Mouse (Mus musculus) MEL (cell line): ENCODE data around the gene Eif2d. TPM values are rescaled to one million over a fixed set of nuclear protein-coding genes. Genes with fewer than 3 reads are reported as not detected.

Source experiments
- DNase-seq: peaks from one replicate; pipeline ENCODE4 v3.0.0; 2011; ENCODE audit warnings: low read depth, low spot score
- H3K27ac ChIP-seq: 2 replicates; pipeline ENCODE4 v1.5.1; 2012; ENCODE audit warnings: low read depth, mild to moderate bottlenecking, control low read depth, low read length, moderate library complexity; ENCODE audit not compliant: control insufficient read depth
- H3K27me3 ChIP-seq, 2 experiments: fragments of 150-350 bp in 1 of 2; sonication (generic) in 1 of 2; 2 replicates each; pipeline ENCODE4 v1.6.1; 2012; ENCODE audit warnings: low read length in 2 of 2, mild to moderate bottlenecking in 2 of 2, improper control_type of control experiment in 1 of 2, moderate library complexity in 1 of 2; ENCODE audit not compliant: insufficient read depth in 2 of 2, control insufficient read depth in 1 of 2
- H3K36me3 ChIP-seq, 2 experiments: 2 replicates each; pipeline ENCODE4 v1.6.1; 2012 to 2014; ENCODE audit warnings: low read length in 2 of 2, improper control_type of control experiment in 1 of 2, inconsistent platforms in 1 of 2, mild to moderate bottlenecking in 1 of 2; ENCODE audit not compliant: insufficient read depth in 2 of 2, control insufficient read depth in 1 of 2
- H3K4me1 ChIP-seq, 2 experiments: fragments of 150-350 bp in 1 of 2; sonication (generic) in 1 of 2; 2 replicates each; pipeline ENCODE4 v1.6.1; 2012; ENCODE audit warnings: low read length in 2 of 2, improper control_type of control experiment in 1 of 2, mild to moderate bottlenecking in 1 of 2; ENCODE audit not compliant: insufficient read depth in 2 of 2, control insufficient read depth in 1 of 2
- H3K4me3 ChIP-seq, 2 experiments: fragments of 150-350 bp in 1 of 2; sonication (generic) in 1 of 2; 2 replicates each; pipeline ENCODE4 v1.5.1; 2012; ENCODE audit warnings: low read depth in 2 of 2, low read length in 2 of 2, mild to moderate bottlenecking in 2 of 2, moderate library complexity in 2 of 2, control low read depth in 1 of 2, improper control_type of control experiment in 1 of 2; ENCODE audit not compliant: control insufficient read depth in 1 of 2, insufficient read depth in 1 of 2
- H3K79me2 ChIP-seq: 2 replicates; pipeline ENCODE4 v1.6.1; 2012; ENCODE audit warnings: mild to moderate bottlenecking, low read length, moderate library complexity; ENCODE audit not compliant: control insufficient read depth, poor library complexity, insufficient read depth
- H3K9ac ChIP-seq: 2 replicates; pipeline ENCODE4 v1.6.1; 2012; ENCODE audit warnings: low read depth, mild to moderate bottlenecking, control low read depth, low read length, moderate library complexity; ENCODE audit not compliant: control insufficient read depth, poor library complexity, severe bottlenecking
- H3K9me3 ChIP-seq: fragments of 150-350 bp; sonication (generic); replicated peaks from 2 replicates; pipeline ENCODE4 v1.6.1; 2012; ENCODE audit warnings: mild to moderate bottlenecking, low read length, improper control_type of control experiment, moderate library complexity; ENCODE audit not compliant: insufficient read depth
- BHLHE40 ChIP-seq: IDR thresholded peaks from 2 replicates; pipeline ENCODE4 v1.6.1; 2012; ENCODE audit warnings: low read depth, mild to moderate bottlenecking, inconsistent platforms, low read length, improper control_type of control experiment, borderline replicate concordance
- CHD1 ChIP-seq: IDR thresholded peaks from 2 replicates; pipeline ENCODE4 v1.6.1; 2012; ENCODE audit warnings: low read depth, mild to moderate bottlenecking, inconsistent platforms, low read length, improper control_type of control experiment
- CHD2 ChIP-seq: IDR thresholded peaks from 2 replicates; pipeline ENCODE4 v1.6.1; 2011; ENCODE audit warnings: low read length, improper control_type of control experiment
- ELF1 ChIP-seq: IDR thresholded peaks from 2 replicates; pipeline ENCODE4 v1.6.1; 2014; ENCODE audit warnings: low read depth, mild to moderate bottlenecking, inconsistent platforms, low read length, improper control_type of control experiment, moderate library complexity
- EP300 ChIP-seq, 2 experiments: IDR thresholded peaks; 2 replicates each; pipeline ENCODE4 v1.6.1; 2011; ENCODE audit warnings: improper control_type of control experiment in 2 of 2, low read length in 2 of 2, low read depth in 1 of 2, mild to moderate bottlenecking in 1 of 2
- ETS1 ChIP-seq: IDR thresholded peaks from 2 replicates; pipeline ENCODE4 v1.6.1; 2012; ENCODE audit warnings: low read depth, mild to moderate bottlenecking, inconsistent platforms, low read length, improper control_type of control experiment, moderate library complexity
- GABPA ChIP-seq: IDR thresholded peaks from 2 replicates; pipeline ENCODE4 v1.6.1; 2012; ENCODE audit warnings: low read depth, mild to moderate bottlenecking, inconsistent platforms, low read length, improper control_type of control experiment, moderate library complexity
- GATA1 ChIP-seq: IDR thresholded peaks from 2 replicates; pipeline ENCODE4 v1.6.1; 2011; ENCODE audit warnings: low read depth, low read length, improper control_type of control experiment
- HCFC1 ChIP-seq: IDR thresholded peaks from 2 replicates; pipeline ENCODE4 v1.6.1; 2012; ENCODE audit warnings: low read depth, mild to moderate bottlenecking, inconsistent platforms, low read length, improper control_type of control experiment, moderate library complexity
- JUND ChIP-seq: IDR thresholded peaks from 2 replicates; pipeline ENCODE4 v1.6.1; 2011; ENCODE audit warnings: low read depth, mild to moderate bottlenecking, improper control_type of control experiment, low read length
- KAT2A ChIP-seq: conservative IDR thresholded peaks from 2 replicates; pipeline ENCODE4 v1.6.1; 2012; ENCODE audit warnings: low read depth, low read length, improper control_type of control experiment, inconsistent platforms
- MAFK ChIP-seq: IDR thresholded peaks from 2 replicates; pipeline ENCODE4 v1.6.1; 2011; ENCODE audit warnings: low read depth, mild to moderate bottlenecking, low read length, improper control_type of control experiment, borderline replicate concordance
- MEF2A ChIP-seq: IDR thresholded peaks from 2 replicates; pipeline ENCODE4 v1.6.1; 2014; ENCODE audit warnings: low read depth, mild to moderate bottlenecking, inconsistent platforms, low read length, improper control_type of control experiment; ENCODE audit not compliant: poor library complexity, insufficient replicate concordance, severe bottlenecking; ENCODE audit errors: extremely low read depth
- MXI1 ChIP-seq: IDR thresholded peaks from 2 replicates; pipeline ENCODE4 v1.6.1; 2011; ENCODE audit warnings: mild to moderate bottlenecking, low read depth, low read length, improper control_type of control experiment
- MYB ChIP-seq: IDR thresholded peaks from 2 replicates; pipeline ENCODE4 v1.6.1; 2011; ENCODE audit warnings: mild to moderate bottlenecking, low read depth, low read length, improper control_type of control experiment
- MYC ChIP-seq: IDR thresholded peaks from 2 replicates; pipeline ENCODE4 v1.6.1; 2011; ENCODE audit warnings: low read depth, mild to moderate bottlenecking, low read length, improper control_type of control experiment, moderate library complexity
- NELFE ChIP-seq: IDR thresholded peaks from 2 replicates; pipeline ENCODE4 v1.6.1; 2011; ENCODE audit warnings: low read depth, low read length, improper control_type of control experiment
- NRF1 ChIP-seq: IDR thresholded peaks from 2 replicates; pipeline ENCODE4 v1.6.1; 2014; ENCODE audit warnings: low read depth, mild to moderate bottlenecking, inconsistent platforms, low read length, improper control_type of control experiment, moderate library complexity; ENCODE audit not compliant: poor library complexity, insufficient read depth, severe bottlenecking
- POLR2A ChIP-seq, 2 experiments: IDR thresholded peaks; 2 replicates each; pipeline ENCODE4 v1.6.1; 2011 to 2012; ENCODE audit warnings: low read length in 2 of 2, mild to moderate bottlenecking in 2 of 2, control low read depth in 1 of 2, improper control_type of control experiment in 1 of 2, low read depth in 1 of 2, moderate library complexity in 1 of 2; ENCODE audit not compliant: control insufficient read depth in 1 of 2, insufficient read depth in 1 of 2, poor library complexity in 1 of 2
- SIN3A ChIP-seq: IDR thresholded peaks from 2 replicates; pipeline ENCODE4 v1.6.1; 2012; ENCODE audit warnings: low read length, improper control_type of control experiment, inconsistent platforms
- SMC3 ChIP-seq: IDR thresholded peaks from 2 replicates; pipeline ENCODE4 v1.6.1; 2011; ENCODE audit warnings: low read depth, low read length, improper control_type of control experiment
- TAL1 ChIP-seq: IDR thresholded peaks from 2 replicates; pipeline ENCODE4 v1.6.1; 2012; ENCODE audit warnings: mild to moderate bottlenecking, inconsistent platforms, low read length, moderate library complexity, mixed read lengths
- TBP ChIP-seq: IDR thresholded peaks from 2 replicates; pipeline ENCODE4 v1.8.0; 2011; ENCODE audit warnings: low read depth, low read length, improper control_type of control experiment
- TCF12 ChIP-seq: IDR thresholded peaks from 2 replicates; pipeline ENCODE4 v1.6.1; 2014; ENCODE audit warnings: low read depth, mild to moderate bottlenecking, inconsistent platforms, low read length, improper control_type of control experiment, moderate library complexity
- USF1 ChIP-seq: IDR thresholded peaks from 2 replicates; pipeline ENCODE4 v1.6.1; 2014; ENCODE audit warnings: low read depth, mild to moderate bottlenecking, inconsistent platforms, low read length, improper control_type of control experiment, moderate library complexity
- USF2 ChIP-seq, 2 experiments: IDR thresholded peaks; 2 replicates each; pipeline ENCODE4 v1.6.1; 2011 to 2012; ENCODE audit warnings: improper control_type of control experiment in 2 of 2, low read length in 2 of 2, borderline replicate concordance in 1 of 2, inconsistent platforms in 1 of 2, low read depth in 1 of 2, mild to moderate bottlenecking in 1 of 2; ENCODE audit not compliant: insufficient read depth in 1 of 2
- ZMIZ1 ChIP-seq: IDR thresholded peaks from 2 replicates; pipeline ENCODE4 v1.6.1; 2012; ENCODE audit warnings: low read depth, mild to moderate bottlenecking, inconsistent platforms, low read length, improper control_type of control experiment, moderate library complexity
- polyA plus RNA-seq, 2 experiments: library from polyadenylated mRNA; stranded (reverse) in 1 of 2; unstranded in 1 of 2; fragments of >175 nt in 1 of 2; fragments of >200 nt in 1 of 2; gene quantifications; 2 replicates each; pipeline versions ENCODE4 v1.2.1 to v1.2.4; 2012; ENCODE audit warnings: low replicate concordance in 2 of 2, low read depth in 1 of 2; ENCODE audit not compliant: insufficient read length in 2 of 2, insufficient read depth in 1 of 2, missing spikeins in 1 of 2
- total RNA-seq: library from RNA; depleted of rRNA; stranded (reverse); fragments of 300-350 nt; gene quantifications from 2 replicates; pipeline ENCODE4 v1.2.3, GENCODE M21; 2012

Eif2d gene
- total and polyA plus RNA-seq, 3 experiments = 31.0 to 43.6 TPM; not detected in 1

- TF ChIP-seq BHLHE40 (no peak), MYB (no peak), GATA1 (no peak), CHD1 (no peak), ETS1 (no peak), TBP (no peak), SIN3A (no peak), USF2 (IDR thresholded peaks at IDR 0.05; ENCODE audit: borderline replicate concordance in 1 of 2, insufficient read depth in 1 of 2, low read depth in 1 of 2, low read length in 2 of 2) (no peak), GABPA (no peak), POLR2A (IDR thresholded peaks at IDR 0.05; ENCODE audit: control insufficient read depth in 1 of 2, insufficient read depth in 1 of 2, low read depth in 1 of 2, low read length in 2 of 2, poor library complexity in 1 of 2) (no peak), SMC3 (no peak), MYC (no peak), JUND (no peak), NELFE (no peak), KAT2A (no peak), HCFC1 (no peak), MAFK (no peak), MXI1 (no peak), CHD2 (no peak), USF1 (no peak)
- Histone ChIP-seq H3K36me3 (peaks cover 3 to 25% of the 10 kb centered on the region in 2 experiments), H3K27me3 (no peaks in the 10 kb centered on the region), H3K79me2 (peaks cover 9% of the 10 kb centered on the region), H3K9ac (no peak overlapping the region), H3K27ac (no peak overlapping the region), H3K9me3 (no peaks in the 10 kb centered on the region), H3K4me1 (peaks cover 19 to 20% of the 10 kb centered on the region in 2 experiments), H3K4me3 (no peak overlapping the region)
- DNase-seq = no peak
Measured at GRCm38 (mm10) chr1:131134231-131134630, 18.8 kb upstream of the Eif2d start.

GRCm38 (mm10) chr1:131134942-131135522, 17.9 kb upstream of the Eif2d start:
- Histone ChIP-seq H3K27me3 (no peaks in the 10 kb centered on the region), H3K27ac (peak overlapping the region; percentile 36), H3K36me3 (peaks cover 3 to 32% of the 10 kb centered on the region in 2 experiments), H3K9ac (no peak overlapping the region; the same call in 1 of the 2 replicates), H3K79me2 (peaks cover 9% of the 10 kb centered on the region), H3K9me3 (no peaks in the 10 kb centered on the region), H3K4me1 (peaks cover 22 to 25% of the 10 kb centered on the region in 2 experiments), H3K4me3 (no peak overlapping the region; a peak in 1 of 4 replicates)
- peak; percentile 86 for DNase-seq
- peak; percentile 67 for TF ChIP-seq ETS1
- no peak for TF ChIP-seq NRF1
- 0 out of 2 replicates have a peak, but pooled peaks have one; percentile 20 for TF ChIP-seq BHLHE40
- TF ChIP-seq MXI1 = peak; percentile 61
- peak; percentile 60; the same call in 1 of the 2 replicates for TF ChIP-seq SIN3A
- no peak for TF ChIP-seq POLR2A (IDR thresholded peaks at IDR 0.05; ENCODE audit: control insufficient read depth in 1 of 2, insufficient read depth in 1 of 2, low read depth in 1 of 2, low read length in 2 of 2, poor library complexity in 1 of 2)
- TF ChIP-seq ELF1 = no peak
- peak in 1 of 2 experiments; percentile 39; a peak in 1 of 4 replicates for TF ChIP-seq EP300 (IDR thresholded peaks at IDR 0.05; ENCODE audit: low read depth in 1 of 2, low read length in 2 of 2)
- TF ChIP-seq MEF2A = peak; percentile 67; the same call in 1 of the 2 replicates
- no peak for TF ChIP-seq ZMIZ1
- TF ChIP-seq GATA1 = peak; percentile 63
- TF ChIP-seq TCF12 = 0 out of 2 replicates have a peak, but pooled peaks have one; percentile 16
- peak; percentile 30; the same call in 1 of the 2 replicates for TF ChIP-seq TAL1
- TF ChIP-seq HCFC1 = peak; percentile 34; the same call in 1 of the 2 replicates
- no peak for TF ChIP-seq CHD1
